Mouse (Mus musculus) c-Kit-positive CD71-negative TER-119-negative erythroid progenitor cells, embryonic 14.5 days (primary cell): Measurements from ENCODE around the gene Taar3.

Experiments used
- DNase-seq: peaks from one replicate; pipeline ENCODE4 v3.0.0-alpha.2; 2013; ENCODE audit warnings: low read depth

The Taar3 gene

GRCm38 (mm10) chr10:23999639-24000038 is 50.3 kb downstream of the Taar3 start, which contains the start of gene Taar7b:
TSS of gene Taar7b (plus strand) at chr10:23999939.
- DNase-seq = no peak
